Mouse (Mus musculus): Measurements from ENCODE around the gene Gkn3.

DNA sequence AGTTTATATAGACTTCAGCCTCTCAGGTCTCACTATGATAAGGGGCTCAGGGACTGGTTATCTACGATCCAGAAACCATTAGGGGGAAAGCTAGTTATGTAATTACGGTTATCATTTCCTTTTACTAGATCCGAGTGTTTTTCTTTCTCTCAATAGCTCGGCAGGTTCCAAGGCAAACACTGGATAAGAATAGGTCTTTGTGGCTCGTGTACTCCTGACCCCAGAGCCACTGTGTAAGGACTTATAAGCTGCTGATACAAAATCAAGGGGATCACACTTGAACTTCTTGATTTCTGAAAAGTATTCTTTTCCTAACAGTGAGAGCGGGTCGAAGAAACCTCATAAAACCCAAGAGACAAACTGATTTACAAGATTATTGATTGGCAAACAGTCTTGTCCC lies at the start of gene Gkn3:
- TF ChIP-seq CTCF (IDR thresholded peaks at IDR 0.05) (no peak), EP300 (IDR thresholded peaks at IDR 0.05; ENCODE audit: insufficient read depth, low read depth, low read length) (no peak), POLR2A (IDR thresholded peaks at IDR 0.05; ENCODE audit: insufficient read depth, low read depth, low read length) (no peak)
